Mouse (Mus musculus) heart, embryonic 15.5 days (tissue): ENCODE data around the gene Sipa1l2. TPM values are rescaled to one million over a fixed set of nuclear protein-coding genes. Genes with fewer than 3 reads are reported as not detected.
"Not testable (repeated sequence)": the region's sequence is repeated elsewhere in the genome, so short reads cannot be mapped to it uniquely, and the experiment has no call there.

Source experiments
- ATAC-seq: fragments of 200-750 bp; cut with Nextera tagmentation; replicated peaks from 2 replicates; pipeline ENCODE4 v1.8.0; 2017; ENCODE audit warnings: low read depth, moderate TSS enrichment; ENCODE audit not compliant: insufficient number of reproducible peaks, insufficient read depth, low FRiP score
- H3K27ac ChIP-seq: fragments of 300-500 bp; sonication (generic); 2 replicates; pipeline ENCODE4 v1.5.1; 2015; ENCODE audit warnings: mild to moderate bottlenecking, inconsistent platforms
- H3K27me3 ChIP-seq: fragments of 300-500 bp; sonication (generic); 2 replicates; pipeline ENCODE4 v1.6.1; 2015; ENCODE audit warnings: inconsistent platforms
- H3K36me3 ChIP-seq: fragments of 300-500 bp; sonication (generic); 2 replicates; pipeline ENCODE4 v1.6.1; 2015; ENCODE audit warnings: mild to moderate bottlenecking, inconsistent platforms
- H3K4me1 ChIP-seq: fragments of 300-500 bp; sonication (generic); replicated peaks from 2 replicates; pipeline ENCODE4 v1.6.1; 2015; ENCODE audit warnings: inconsistent platforms
- H3K4me2 ChIP-seq: fragments of 300-500 bp; sonication (generic); 2 replicates; pipeline ENCODE4 v1.6.1; 2015; ENCODE audit warnings: inconsistent platforms, mild to moderate bottlenecking, moderate library complexity
- H3K4me3 ChIP-seq: fragments of 300-500 bp; sonication (generic); 2 replicates; pipeline ENCODE4 v1.5.1; 2015; ENCODE audit warnings: mild to moderate bottlenecking, inconsistent platforms
- H3K9ac ChIP-seq: fragments of 300-500 bp; sonication (generic); 2 replicates; pipeline ENCODE4 v1.6.1; 2015; ENCODE audit warnings: mild to moderate bottlenecking, inconsistent platforms
- H3K9me3 ChIP-seq: fragments of 300-500 bp; sonication (generic); replicated peaks from 2 replicates; pipeline ENCODE4 v1.6.1; 2016; ENCODE audit warnings: inconsistent platforms
- WGBS: fragments of 180-500 bp; shearing (Covaris S2); methylation state at CpG from one replicate; pipeline ENCODE4 v1.1.7; 2015; ENCODE audit warnings: mixed read lengths; 5-methylcytosine and 5-hydroxymethylcytosine counted together
- polyA plus RNA-seq: library from polyadenylated mRNA; unstranded; fragments of >200 nt; fragmentation: Nextera tagmentation; extraction: Ambion mirVana; gene quantifications from 2 replicates; pipeline ENCODE4 v1.2.1, GENCODE M21; 2015

Gene Sipa1l2
- polyA plus RNA-seq, 1 experiment from 2014 or later = 20.6 TPM

- H3K36me3 ChIP-seq = peaks cover 43% of the 10 kb centered on the region
- H3K9me3 ChIP-seq = no peaks in the 10 kb centered on the region
- no peak for ATAC-seq
- 85% methylated on average over 14 of the region's 14 CpGs for WGBS
- H3K9ac ChIP-seq = no peak overlapping the region
- no peak overlapping the region for H3K4me2 ChIP-seq
- H3K4me1 ChIP-seq = peaks cover 16% of the 10 kb centered on the region
- H3K27me3 ChIP-seq = no peaks in the 10 kb centered on the region
- H3K27ac ChIP-seq = no peak overlapping the region
- no peak overlapping the region for H3K4me3 ChIP-seq
These were observed 150.3 kb downstream of the Sipa1l2 start for GRCm38 (mm10) chr8:125419202-125419830.

GRCm38 (mm10) chr8:125416146-125416545, 153.5 kb downstream of the Sipa1l2 start:
- no peak overlapping the region for H3K4me3 ChIP-seq
- peaks cover 25% of the 10 kb centered on the region for H3K36me3 ChIP-seq
- no peak overlapping the region for H3K4me2 ChIP-seq
- H3K27ac ChIP-seq = no peak overlapping the region
- H3K9me3 ChIP-seq = no peaks in the 10 kb centered on the region
- no peaks in the 10 kb centered on the region for H3K27me3 ChIP-seq
- H3K9ac ChIP-seq = no peak overlapping the region
- WGBS = 48% methylated on average over 6 of the region's 6 CpGs
- ATAC-seq = no peak
- peaks cover 13% of the 10 kb centered on the region; the same call in 1 of the 2 replicates for H3K4me1 ChIP-seq

- Histone ChIP-seq H3K9ac (no peak overlapping the region), H3K27ac (no peak overlapping the region), H3K4me2 (no peak overlapping the region), H3K36me3 (peaks cover 17% of the 10 kb centered on the region), H3K27me3 (no peaks in the 10 kb centered on the region), H3K9me3 (no peaks in the 10 kb centered on the region), H3K4me1 (peaks cover 13% of the 10 kb centered on the region; the same call in 1 of the 2 replicates), H3K4me3 (no peak overlapping the region)
- 62% methylated on average over 8 of the region's 8 CpGs for WGBS
- no peak for ATAC-seq
These were observed 155.0 kb downstream of the Sipa1l2 start for GRCm38 (mm10) chr8:125414651-125415050.

GRCm38 (mm10) chr8:125413001-125413909, 156.4 kb downstream of the Sipa1l2 start:
- Histone ChIP-seq H3K4me2 (no peak overlapping the region), H3K4me1 (peaks cover 16% of the 10 kb centered on the region), H3K27ac (no peak overlapping the region), H3K9me3 (no peaks in the 10 kb centered on the region), H3K4me3 (no peak overlapping the region), H3K27me3 (no peaks in the 10 kb centered on the region), H3K36me3 (peaks cover 3% of the 10 kb centered on the region), H3K9ac (no peak overlapping the region)
- WGBS = 28% methylated on average over 13 of the region's 13 CpGs
- no peak for ATAC-seq

DNA sequence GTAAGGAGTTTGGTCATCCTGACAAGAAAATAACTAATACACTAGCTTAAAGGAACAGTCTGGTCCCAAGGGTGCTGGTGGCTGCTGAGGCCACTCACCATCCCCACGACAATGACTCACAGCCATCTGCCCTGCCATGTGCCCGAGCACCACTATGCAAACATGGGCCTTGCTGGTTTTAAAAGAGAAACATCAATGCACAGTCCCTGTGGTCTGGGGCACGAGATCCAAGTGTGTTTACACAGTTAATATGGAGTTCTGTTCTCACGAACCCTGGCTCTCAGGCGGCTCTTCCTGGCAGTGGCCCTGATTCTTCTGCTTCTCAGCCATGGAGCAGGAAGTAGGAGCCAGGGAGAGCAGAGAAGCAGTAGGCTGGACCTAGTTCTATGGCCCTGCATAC, 159.0 kb downstream of the Sipa1l2 start:
- Histone ChIP-seq H3K9ac (no peak overlapping the region), H3K9me3 (no peaks in the 10 kb centered on the region), H3K27ac (no peak overlapping the region), H3K4me3 (no peak overlapping the region), H3K4me2 (no peak overlapping the region), H3K4me1 (peaks cover 35% of the 10 kb centered on the region), H3K27me3 (no peaks in the 10 kb centered on the region), H3K36me3 (no peaks in the 10 kb centered on the region)
- 62% methylated on average over 5 of the region's 5 CpGs for WGBS
- no peak for ATAC-seq

DNA sequence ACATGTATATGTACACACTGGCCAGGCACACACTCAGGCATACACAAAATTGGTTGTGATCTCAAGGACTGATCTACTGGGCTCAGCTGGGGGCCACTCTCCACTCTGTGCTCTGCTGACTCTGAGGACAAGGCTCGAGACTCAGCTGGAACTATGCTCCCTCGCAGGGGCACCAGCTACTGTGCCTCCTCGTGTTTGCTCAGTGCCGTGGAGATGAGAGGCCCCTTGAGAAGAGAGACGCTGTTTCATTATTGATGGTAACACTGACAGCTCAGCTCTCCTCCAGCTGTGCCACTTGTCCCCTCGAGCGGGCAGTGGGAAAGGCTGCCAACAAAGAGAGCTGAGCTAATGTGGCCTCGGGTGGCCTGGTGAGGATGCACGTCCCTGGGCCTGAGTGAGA, 161.9 kb downstream of the Sipa1l2 start:
- no peak overlapping the region for H3K4me3 ChIP-seq
- ATAC-seq = no peak

DNA sequence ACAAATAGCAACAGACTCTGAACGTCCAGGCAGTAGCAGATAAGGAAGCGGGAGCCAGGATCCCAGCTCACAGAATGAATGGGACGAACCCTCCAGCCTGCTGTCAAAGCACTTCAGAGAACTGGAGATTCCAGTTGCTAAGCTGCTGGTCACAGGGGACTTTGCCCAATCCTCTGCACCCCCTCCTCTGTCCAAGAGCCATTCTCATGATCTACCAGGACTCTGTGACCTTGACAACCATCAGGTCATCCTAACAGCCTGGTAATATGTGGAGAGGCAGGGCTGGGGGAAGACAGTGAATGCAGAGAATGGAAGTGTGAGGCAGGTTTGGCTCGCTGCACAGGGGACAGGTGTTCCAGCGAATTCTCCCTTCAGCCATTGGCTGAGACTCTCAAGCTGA, 163.2 kb downstream of the Sipa1l2 start:
- H3K4me3 ChIP-seq = no peak overlapping the region
- no peak overlapping the region for H3K4me2 ChIP-seq
- 0 out of 2 replicates have a peak, but pooled peaks have one; percentile 26 for ATAC-seq
- no peak overlapping the region for H3K9ac ChIP-seq
- 0 out of 2 replicates have a peak, but pooled peaks cover 4% of the 10 kb centered on the region for H3K9me3 ChIP-seq
- WGBS = 36% methylated on average over 5 of the region's 5 CpGs
- H3K36me3 ChIP-seq = no peaks in the 10 kb centered on the region
- H3K27ac ChIP-seq = peak overlapping the region; percentile 43
- H3K4me1 ChIP-seq = peaks cover 25% of the 10 kb centered on the region
- H3K27me3 ChIP-seq = no peaks in the 10 kb centered on the region

More for the DNA sequence above, 161.9 kb downstream of the Sipa1l2 start:
- Histone ChIP-seq H3K36me3 (no peaks in the 10 kb centered on the region), H3K27ac (no peak overlapping the region), H3K4me2 (no peak overlapping the region), H3K9me3 (0 out of 2 replicates have a peak, but pooled peaks cover 4% of the 10 kb centered on the region), H3K9ac (no peak overlapping the region), H3K4me1 (peaks cover 22% of the 10 kb centered on the region), H3K27me3 (no peaks in the 10 kb centered on the region)
- 42% methylated on average over 9 of the region's 9 CpGs for WGBS

DNA sequence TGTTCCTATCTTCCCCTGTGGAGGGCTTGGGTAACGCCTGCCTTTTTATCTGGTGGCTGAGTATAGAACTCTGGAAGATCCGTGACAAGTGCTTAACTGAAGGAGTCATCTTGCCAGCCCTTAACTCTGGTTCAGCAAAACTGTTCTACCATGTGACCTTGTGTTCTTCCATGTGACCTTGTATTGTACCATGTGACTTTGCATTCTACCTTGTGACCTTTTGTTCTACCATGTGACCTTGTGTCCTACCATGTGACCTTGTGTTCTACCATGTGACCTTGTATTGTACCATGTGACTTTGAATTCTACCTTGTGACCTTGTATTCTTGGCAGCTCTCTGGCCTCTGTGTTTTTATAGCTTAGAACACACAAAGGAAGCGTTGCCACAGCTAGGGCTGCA, 168.3 kb downstream of the Sipa1l2 start:
- H3K4me3 ChIP-seq = no peak overlapping the region
- H3K27ac ChIP-seq = peak overlapping the region; percentile 54
- no peaks in the 10 kb centered on the region for H3K36me3 ChIP-seq
- H3K4me1 ChIP-seq = peaks cover 18% of the 10 kb centered on the region
- 0 out of 2 replicates have a peak, but pooled peaks cover 4% of the 10 kb centered on the region for H3K9me3 ChIP-seq
- H3K9ac ChIP-seq = no peak overlapping the region
- H3K4me2 ChIP-seq = no peak overlapping the region
- 48% methylated on average over 3 of the region's 3 CpGs for WGBS
- no peaks in the 10 kb centered on the region for H3K27me3 ChIP-seq
- no peak for ATAC-seq

DNA sequence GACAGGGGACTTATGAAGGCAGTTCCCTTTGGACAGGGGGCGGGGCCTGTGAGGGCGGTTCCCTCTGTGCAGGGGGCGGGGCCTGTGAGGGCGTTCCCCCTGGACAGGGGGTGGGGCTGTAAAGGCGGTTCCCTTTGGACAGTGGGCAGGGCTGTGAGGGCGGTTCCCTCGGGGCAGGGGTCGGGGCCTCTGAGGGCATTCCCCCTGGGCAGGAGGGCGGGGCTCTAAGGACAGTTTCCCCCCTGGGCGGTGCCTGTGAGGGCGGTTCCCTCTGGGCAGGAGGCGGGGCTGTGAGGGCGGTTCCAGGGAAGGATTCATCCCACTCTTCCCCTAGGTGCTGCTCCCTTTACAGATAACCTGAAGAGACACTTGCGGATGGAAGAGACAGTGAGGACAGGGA, 171.6 kb downstream of the Sipa1l2 start:
- Histone ChIP-seq H3K27me3 (no peaks in the 10 kb centered on the region), H3K4me1 (peaks cover 18% of the 10 kb centered on the region), H3K4me2 (no peak overlapping the region), H3K36me3 (no peaks in the 10 kb centered on the region), H3K9me3 (no peaks in the 10 kb centered on the region), H3K9ac (no peak overlapping the region), H3K4me3 (no peak overlapping the region), H3K27ac (no peak overlapping the region)
- WGBS = 53% methylated on average over 14 of the region's 14 CpGs
- ATAC-seq = no peak

DNA sequence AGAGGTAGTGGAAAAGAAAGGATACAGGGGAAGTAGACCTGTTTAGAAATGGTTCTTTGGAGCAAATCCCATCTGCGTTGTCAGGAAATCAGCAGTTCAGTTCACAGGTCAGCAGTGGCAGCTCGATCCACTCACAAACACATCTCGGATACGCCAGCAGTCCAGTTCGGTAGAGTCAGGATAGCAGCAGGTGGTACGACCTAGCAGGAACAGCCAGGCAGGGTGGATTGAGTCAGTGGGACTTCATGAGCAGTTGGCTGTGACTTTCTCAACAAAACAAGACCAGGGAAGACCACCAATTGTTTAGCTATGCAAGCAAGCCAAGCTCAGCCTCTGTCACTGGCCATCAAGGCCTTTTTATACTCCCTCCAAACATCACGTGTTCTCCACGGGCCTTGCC, 173.9 kb downstream of the Sipa1l2 start:
- peaks cover 29% of the 10 kb centered on the region for H3K4me1 ChIP-seq
- 84% methylated on average over 8 of the region's 8 CpGs for WGBS
- not testable (repeated sequence) for H3K9me3 ChIP-seq, H3K27me3 ChIP-seq, H3K36me3 ChIP-seq, H3K27ac ChIP-seq, ATAC-seq, H3K4me2 ChIP-seq, H3K4me3 ChIP-seq, H3K9ac ChIP-seq

DNA sequence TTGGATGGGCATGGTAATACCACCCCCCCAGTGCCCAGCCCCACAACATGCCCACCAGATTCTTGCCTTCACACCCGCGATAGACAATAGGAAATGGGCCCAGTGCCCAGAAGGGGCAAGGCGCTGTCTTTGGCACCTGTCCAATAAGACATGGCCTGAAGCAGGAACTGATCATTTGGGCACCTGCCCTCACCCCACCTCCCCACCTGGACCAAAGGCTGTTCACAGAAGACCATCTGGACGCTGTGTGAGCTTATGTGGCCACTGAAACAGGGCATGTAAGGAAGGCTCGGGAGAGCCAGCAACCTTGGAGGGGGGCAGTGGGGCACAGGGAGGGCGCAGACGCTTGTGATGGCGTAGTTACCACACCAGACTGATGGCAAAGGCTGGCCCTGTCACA, 174.6 kb downstream of the Sipa1l2 start:
- no peak for ATAC-seq
- Histone ChIP-seq H3K4me2 (no peak overlapping the region), H3K36me3 (no peaks in the 10 kb centered on the region), H3K27me3 (no peaks in the 10 kb centered on the region), H3K27ac (no peak overlapping the region), H3K4me3 (no peak overlapping the region), H3K9ac (no peak overlapping the region), H3K4me1 (peaks cover 33% of the 10 kb centered on the region), H3K9me3 (no peaks in the 10 kb centered on the region)
- 67% methylated on average over 8 of the region's 8 CpGs for WGBS
